Mouse (Mus musculus): ENCODE results near the gene Gm9945.

Gene Gm9945

DNA sequence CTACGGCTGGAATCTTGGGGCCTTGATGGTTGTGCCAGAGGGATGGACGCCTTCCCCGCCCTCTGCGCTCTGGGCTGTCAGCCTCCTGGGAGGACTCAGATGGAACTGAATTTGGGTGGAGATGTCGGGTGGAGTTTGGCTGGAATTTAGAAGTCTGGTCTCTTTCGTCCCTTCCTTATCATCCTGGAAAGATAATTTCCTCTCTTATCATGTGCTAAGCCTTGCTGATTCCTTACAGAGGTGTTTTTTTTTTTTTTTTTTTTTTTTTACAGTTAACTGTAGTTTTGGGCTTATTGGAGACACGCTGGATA, 41.8 kb downstream of the Gm9945 start:
- no peak for DNase-seq (ENCODE audit: extremely low read depth, low read depth, low spot score)

GRCm38 (mm10) chr11:53522362-53522761, 42.4 kb downstream of the Gm9945 start:
- DNase-seq (ENCODE audit: extremely low read depth, low read depth, low spot score): no peak

DNA sequence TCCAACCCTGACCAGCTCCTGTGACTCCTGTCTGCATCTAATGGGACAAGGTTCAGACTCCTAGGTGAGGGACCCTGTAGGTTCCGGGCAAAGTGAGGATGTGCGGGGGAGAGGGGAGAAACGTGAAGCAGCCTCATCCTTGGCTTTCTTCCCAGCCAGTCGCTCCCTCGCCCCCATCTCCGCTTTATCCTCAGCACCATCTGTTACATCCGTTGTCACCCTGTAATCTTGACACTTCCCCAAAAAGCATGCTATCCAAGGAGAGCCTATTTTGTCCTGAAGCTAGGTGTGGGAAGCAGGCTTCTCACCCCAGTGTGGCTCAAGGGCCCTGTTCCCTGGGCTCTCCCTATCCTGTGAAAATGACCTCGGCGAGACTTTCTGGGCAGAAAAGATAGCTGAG, 43.0 kb downstream of the Gm9945 start:
- DNase-seq (ENCODE audit: extremely low read depth, low read depth, low spot score): no peak

- DNase-seq (ENCODE audit: extremely low read depth, low read depth, low spot score): no peak
Measured at GRCm38 (mm10) chr11:53523545-53524405, 43.8 kb downstream of the Gm9945 start.

DNA sequence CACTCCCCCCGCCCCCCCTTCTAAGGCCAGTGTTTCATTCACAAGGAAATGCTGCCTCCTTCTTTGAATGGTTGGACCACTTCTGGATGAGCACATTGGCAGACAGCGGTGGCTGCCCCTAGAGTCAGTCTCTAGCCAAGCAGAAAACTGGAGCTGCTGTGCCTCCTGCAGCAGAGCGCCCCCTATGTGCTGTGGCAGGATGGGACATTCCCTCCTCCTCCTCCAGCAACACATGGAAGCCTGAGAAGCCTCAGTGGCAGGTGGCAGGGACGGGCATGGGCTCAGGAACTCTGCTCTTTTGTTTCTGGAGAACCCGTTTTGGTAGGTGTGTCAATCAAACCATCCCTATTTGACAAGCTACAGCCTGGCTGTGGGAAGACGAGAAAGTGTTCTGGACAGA, 44.9 kb downstream of the Gm9945 start:
- DNase-seq (ENCODE audit: extremely low read depth, low read depth, low spot score): no peak

GRCm38 (mm10) chr11:53525461-53525860, 45.5 kb downstream of the Gm9945 start:
- no peak for DNase-seq (ENCODE audit: extremely low read depth, low read depth, low spot score)

DNA sequence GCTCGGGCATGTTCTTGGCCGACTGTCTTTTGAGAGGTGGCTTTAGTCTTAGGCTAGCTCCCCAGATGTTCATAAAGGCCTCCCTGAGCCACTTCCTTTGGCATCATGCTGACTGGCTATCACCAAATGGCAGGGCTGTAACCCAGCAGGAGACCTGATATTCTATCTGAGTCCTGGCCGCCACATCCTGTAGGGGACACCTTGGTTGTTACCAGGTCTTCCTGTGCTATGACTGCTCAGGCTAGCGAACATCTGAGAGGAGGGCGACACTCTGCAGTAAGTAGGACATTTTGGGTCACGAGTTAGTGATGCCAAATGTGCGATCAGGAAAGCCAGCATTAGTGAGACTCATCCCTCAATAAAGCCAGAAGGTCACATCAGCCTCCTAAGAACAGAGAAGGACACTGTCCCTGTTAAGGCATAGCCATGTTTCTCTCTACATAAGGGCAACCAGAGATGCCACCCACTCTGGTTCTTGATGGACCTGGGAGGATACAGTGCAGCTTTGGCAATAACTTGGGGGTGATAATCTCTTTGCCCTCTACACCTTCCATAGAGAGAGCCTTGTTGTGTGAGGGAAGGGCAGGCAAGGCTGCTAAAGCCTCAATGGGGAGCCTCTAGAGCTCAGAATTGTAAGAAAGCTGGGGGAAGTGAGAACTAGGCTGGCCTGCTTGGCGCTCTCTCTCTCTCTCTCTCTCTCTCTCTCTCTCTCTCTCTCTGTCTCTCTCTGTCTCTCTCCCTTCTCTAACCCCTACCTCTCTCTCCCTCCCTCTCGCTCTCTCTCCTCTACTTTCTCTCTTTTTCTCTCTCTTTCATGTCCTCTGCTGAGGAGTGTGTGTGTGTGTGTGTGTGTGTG, 48.7 kb downstream of the Gm9945 start:
- no peak for DNase-seq (ENCODE audit: extremely low read depth, low read depth, low spot score)

GRCm38 (mm10) chr11:53529253-53529557, 49.2 kb downstream of the Gm9945 start:
- DNase-seq (ENCODE audit: extremely low read depth, low read depth, low spot score): no peak

GRCm38 (mm10) chr11:53530001-53530400, 50.0 kb downstream of the Gm9945 start:
- no peak for DNase-seq (ENCODE audit: extremely low read depth, low read depth, low spot score)
